Mouse (Mus musculus) MEL (cell line): ENCODE results near the gene 2900011O08Rik. TPM values are rescaled to one million over a fixed set of nuclear protein-coding genes. Genes with fewer than 3 reads are reported as not detected.

Experiments
- DNase-seq: peaks from one replicate; pipeline ENCODE4 v3.0.0; 2011; ENCODE audit warnings: low read depth, low spot score
- H3K27ac ChIP-seq: 2 replicates; pipeline ENCODE4 v1.5.1; 2012; ENCODE audit warnings: low read depth, mild to moderate bottlenecking, control low read depth, low read length, moderate library complexity; ENCODE audit not compliant: control insufficient read depth
- H3K27me3 ChIP-seq, 2 experiments: fragments of 150-350 bp in 1 of 2; sonication (generic) in 1 of 2; 2 replicates each; pipeline ENCODE4 v1.6.1; 2012; ENCODE audit warnings: low read length in 2 of 2, mild to moderate bottlenecking in 2 of 2, improper control_type of control experiment in 1 of 2, moderate library complexity in 1 of 2; ENCODE audit not compliant: insufficient read depth in 2 of 2, control insufficient read depth in 1 of 2
- H3K36me3 ChIP-seq, 2 experiments: 2 replicates each; pipeline ENCODE4 v1.6.1; 2012 to 2014; ENCODE audit warnings: low read length in 2 of 2, improper control_type of control experiment in 1 of 2, inconsistent platforms in 1 of 2, mild to moderate bottlenecking in 1 of 2; ENCODE audit not compliant: insufficient read depth in 2 of 2, control insufficient read depth in 1 of 2
- H3K4me1 ChIP-seq, 2 experiments: fragments of 150-350 bp in 1 of 2; sonication (generic) in 1 of 2; 2 replicates each; pipeline ENCODE4 v1.6.1; 2012; ENCODE audit warnings: low read length in 2 of 2, improper control_type of control experiment in 1 of 2, mild to moderate bottlenecking in 1 of 2; ENCODE audit not compliant: insufficient read depth in 2 of 2, control insufficient read depth in 1 of 2
- H3K4me3 ChIP-seq, 2 experiments: fragments of 150-350 bp in 1 of 2; sonication (generic) in 1 of 2; 2 replicates each; pipeline ENCODE4 v1.5.1; 2012; ENCODE audit warnings: low read depth in 2 of 2, low read length in 2 of 2, mild to moderate bottlenecking in 2 of 2, moderate library complexity in 2 of 2, control low read depth in 1 of 2, improper control_type of control experiment in 1 of 2; ENCODE audit not compliant: control insufficient read depth in 1 of 2, insufficient read depth in 1 of 2
- H3K79me2 ChIP-seq: 2 replicates; pipeline ENCODE4 v1.6.1; 2012; ENCODE audit warnings: mild to moderate bottlenecking, low read length, moderate library complexity; ENCODE audit not compliant: control insufficient read depth, poor library complexity, insufficient read depth
- H3K9ac ChIP-seq: 2 replicates; pipeline ENCODE4 v1.6.1; 2012; ENCODE audit warnings: low read depth, mild to moderate bottlenecking, control low read depth, low read length, moderate library complexity; ENCODE audit not compliant: control insufficient read depth, poor library complexity, severe bottlenecking
- H3K9me3 ChIP-seq: fragments of 150-350 bp; sonication (generic); replicated peaks from 2 replicates; pipeline ENCODE4 v1.6.1; 2012; ENCODE audit warnings: mild to moderate bottlenecking, low read length, improper control_type of control experiment, moderate library complexity; ENCODE audit not compliant: insufficient read depth
- CHD1 ChIP-seq: IDR thresholded peaks from 2 replicates; pipeline ENCODE4 v1.6.1; 2012; ENCODE audit warnings: low read depth, mild to moderate bottlenecking, inconsistent platforms, low read length, improper control_type of control experiment
- CHD2 ChIP-seq: IDR thresholded peaks from 2 replicates; pipeline ENCODE4 v1.6.1; 2011; ENCODE audit warnings: low read length, improper control_type of control experiment
- ELF1 ChIP-seq: IDR thresholded peaks from 2 replicates; pipeline ENCODE4 v1.6.1; 2014; ENCODE audit warnings: low read depth, mild to moderate bottlenecking, inconsistent platforms, low read length, improper control_type of control experiment, moderate library complexity
- EP300 ChIP-seq, 2 experiments: IDR thresholded peaks; 2 replicates each; pipeline ENCODE4 v1.6.1; 2011; ENCODE audit warnings: improper control_type of control experiment in 2 of 2, low read length in 2 of 2, low read depth in 1 of 2, mild to moderate bottlenecking in 1 of 2
- ETS1 ChIP-seq: IDR thresholded peaks from 2 replicates; pipeline ENCODE4 v1.6.1; 2012; ENCODE audit warnings: low read depth, mild to moderate bottlenecking, inconsistent platforms, low read length, improper control_type of control experiment, moderate library complexity
- GABPA ChIP-seq: IDR thresholded peaks from 2 replicates; pipeline ENCODE4 v1.6.1; 2012; ENCODE audit warnings: low read depth, mild to moderate bottlenecking, inconsistent platforms, low read length, improper control_type of control experiment, moderate library complexity
- HCFC1 ChIP-seq: IDR thresholded peaks from 2 replicates; pipeline ENCODE4 v1.6.1; 2012; ENCODE audit warnings: low read depth, mild to moderate bottlenecking, inconsistent platforms, low read length, improper control_type of control experiment, moderate library complexity
- JUND ChIP-seq: IDR thresholded peaks from 2 replicates; pipeline ENCODE4 v1.6.1; 2011; ENCODE audit warnings: low read depth, mild to moderate bottlenecking, improper control_type of control experiment, low read length
- KAT2A ChIP-seq: conservative IDR thresholded peaks from 2 replicates; pipeline ENCODE4 v1.6.1; 2012; ENCODE audit warnings: low read depth, low read length, improper control_type of control experiment, inconsistent platforms
- MAFK ChIP-seq: IDR thresholded peaks from 2 replicates; pipeline ENCODE4 v1.6.1; 2011; ENCODE audit warnings: low read depth, mild to moderate bottlenecking, low read length, improper control_type of control experiment, borderline replicate concordance
- MAX ChIP-seq: IDR thresholded peaks from 2 replicates; pipeline ENCODE4 v1.6.1; 2011; ENCODE audit warnings: low read length, improper control_type of control experiment
- MAZ ChIP-seq: IDR thresholded peaks from 2 replicates; pipeline ENCODE4 v1.6.1; 2012; ENCODE audit warnings: low read depth, mild to moderate bottlenecking, inconsistent platforms, low read length, improper control_type of control experiment
- MEF2A ChIP-seq: IDR thresholded peaks from 2 replicates; pipeline ENCODE4 v1.6.1; 2014; ENCODE audit warnings: low read depth, mild to moderate bottlenecking, inconsistent platforms, low read length, improper control_type of control experiment; ENCODE audit not compliant: poor library complexity, insufficient replicate concordance, severe bottlenecking; ENCODE audit errors: extremely low read depth
- MXI1 ChIP-seq: IDR thresholded peaks from 2 replicates; pipeline ENCODE4 v1.6.1; 2011; ENCODE audit warnings: mild to moderate bottlenecking, low read depth, low read length, improper control_type of control experiment
- MYB ChIP-seq: IDR thresholded peaks from 2 replicates; pipeline ENCODE4 v1.6.1; 2011; ENCODE audit warnings: mild to moderate bottlenecking, low read depth, low read length, improper control_type of control experiment
- NRF1 ChIP-seq: IDR thresholded peaks from 2 replicates; pipeline ENCODE4 v1.6.1; 2014; ENCODE audit warnings: low read depth, mild to moderate bottlenecking, inconsistent platforms, low read length, improper control_type of control experiment, moderate library complexity; ENCODE audit not compliant: poor library complexity, insufficient read depth, severe bottlenecking
- POLR2A ChIP-seq, 2 experiments: IDR thresholded peaks; 2 replicates each; pipeline ENCODE4 v1.6.1; 2011 to 2012; ENCODE audit warnings: low read length in 2 of 2, mild to moderate bottlenecking in 2 of 2, control low read depth in 1 of 2, improper control_type of control experiment in 1 of 2, low read depth in 1 of 2, moderate library complexity in 1 of 2; ENCODE audit not compliant: control insufficient read depth in 1 of 2, insufficient read depth in 1 of 2, poor library complexity in 1 of 2
- POLR2AphosphoS2 ChIP-seq: IDR thresholded peaks from 2 replicates; pipeline ENCODE4 v1.6.1; 2011; ENCODE audit warnings: low read length, improper control_type of control experiment
- SIN3A ChIP-seq: IDR thresholded peaks from 2 replicates; pipeline ENCODE4 v1.6.1; 2012; ENCODE audit warnings: low read length, improper control_type of control experiment, inconsistent platforms
- TAL1 ChIP-seq: IDR thresholded peaks from 2 replicates; pipeline ENCODE4 v1.6.1; 2012; ENCODE audit warnings: mild to moderate bottlenecking, inconsistent platforms, low read length, moderate library complexity, mixed read lengths
- UBTF ChIP-seq: IDR thresholded peaks from 2 replicates; pipeline ENCODE4 v1.6.1; 2012; ENCODE audit warnings: low read depth, mild to moderate bottlenecking, inconsistent platforms, low read length, improper control_type of control experiment, moderate library complexity, borderline replicate concordance; ENCODE audit not compliant: insufficient read depth
- USF1 ChIP-seq: IDR thresholded peaks from 2 replicates; pipeline ENCODE4 v1.6.1; 2014; ENCODE audit warnings: low read depth, mild to moderate bottlenecking, inconsistent platforms, low read length, improper control_type of control experiment, moderate library complexity
- ZKSCAN1 ChIP-seq: IDR thresholded peaks from 2 replicates; pipeline ENCODE4 v1.6.1; 2012; ENCODE audit warnings: low read depth, mild to moderate bottlenecking, inconsistent platforms, low read length, improper control_type of control experiment, moderate library complexity
- ZNF384 ChIP-seq: IDR thresholded peaks from 2 replicates; pipeline ENCODE4 v1.6.1; 2012; ENCODE audit warnings: low read depth, mild to moderate bottlenecking, inconsistent platforms, low read length, improper control_type of control experiment
- polyA plus RNA-seq, 2 experiments: library from polyadenylated mRNA; stranded (reverse) in 1 of 2; unstranded in 1 of 2; fragments of >175 nt in 1 of 2; fragments of >200 nt in 1 of 2; gene quantifications; 2 replicates each; pipeline versions ENCODE4 v1.2.1 to v1.2.4; 2012; ENCODE audit warnings: low replicate concordance in 2 of 2, low read depth in 1 of 2; ENCODE audit not compliant: insufficient read length in 2 of 2, insufficient read depth in 1 of 2, missing spikeins in 1 of 2
- total RNA-seq: library from RNA; depleted of rRNA; stranded (reverse); fragments of 300-350 nt; gene quantifications from 2 replicates; pipeline ENCODE4 v1.2.3, GENCODE M21; 2012

2900011O08Rik gene
- total and polyA plus RNA-seq, 3 experiments: 0.04 TPM; not detected in 2

- H3K79me2 ChIP-seq: no peaks in the 10 kb centered on the region
- H3K4me1 ChIP-seq: no peaks in the 10 kb centered on the region
- H3K9ac ChIP-seq: no peak overlapping the region
- H3K36me3 ChIP-seq: no peaks in the 10 kb centered on the region
- no peaks in the 10 kb centered on the region for H3K9me3 ChIP-seq
- H3K27me3 ChIP-seq: peaks cover 4 to 5% of the 10 kb centered on the region in 2 experiments; a peak in 3 of 4 replicates
- TF ChIP-seq MAFK (no peak), GABPA (no peak), KAT2A (no peak), HCFC1 (no peak), POLR2A (IDR thresholded peaks at IDR 0.05; ENCODE audit: control insufficient read depth in 1 of 2, insufficient read depth in 1 of 2, low read depth in 1 of 2, low read length in 2 of 2, poor library complexity in 1 of 2) (no peak), ELF1 (no peak), MYB (no peak), UBTF (no peak), ZNF384 (no peak), MEF2A (no peak), ETS1 (no peak), NRF1 (no peak), CHD2 (no peak), USF1 (no peak), CHD1 (no peak), MAX (no peak), POLR2AphosphoS2 (no peak), JUND (no peak), SIN3A (no peak), MAZ (no peak)
- DNase-seq: no peak
- H3K4me3 ChIP-seq: no peak overlapping the region
- H3K27ac ChIP-seq: no peak overlapping the region
Observed at GRCm38 (mm10) chr16:14070471-14071169, 84.2 kb downstream of the 2900011O08Rik start.

GRCm38 (mm10) chr16:14082925-14083324 lies 96.5 kb downstream of the 2900011O08Rik start:
- H3K36me3 ChIP-seq: no peaks in the 10 kb centered on the region
- TF ChIP-seq JUND: no peak
- no peak for TF ChIP-seq MAZ
- TF ChIP-seq MXI1: no peak
- no peak for TF ChIP-seq UBTF
- TF ChIP-seq TAL1: no peak
- no peak for TF ChIP-seq KAT2A
- TF ChIP-seq MEF2A: no peak
- TF ChIP-seq EP300 (IDR thresholded peaks at IDR 0.05; ENCODE audit: low read depth in 1 of 2, low read length in 2 of 2): no peak
- TF ChIP-seq CHD2: no peak
- TF ChIP-seq HCFC1: no peak
- no peak for TF ChIP-seq ZKSCAN1
- TF ChIP-seq SIN3A: no peak
- no peak for TF ChIP-seq NRF1
- H3K27ac ChIP-seq: no peak overlapping the region

More at GRCm38 (mm10) chr16:14082925-14083324, 96.5 kb downstream of the 2900011O08Rik start:
- Histone ChIP-seq H3K9me3 (no peaks in the 10 kb centered on the region), H3K79me2 (no peaks in the 10 kb centered on the region), H3K27me3 (peaks cover 0 to 4% of the 10 kb centered on the region in 2 experiments; a peak in 3 of 4 replicates), H3K9ac (no peak overlapping the region), H3K4me3 (no peak overlapping the region), H3K4me1 (no peaks in the 10 kb centered on the region)
- no peak for DNase-seq
